Mouse (Mus musculus) central nervous system, embryonic 11.5 days (tissue): ENCODE data around the gene Arsj. TPM values are rescaled to one million over a fixed set of nuclear protein-coding genes. Genes with fewer than 3 reads are reported as not detected.

ENCODE experiments used
- polyA plus RNA-seq: library from polyadenylated mRNA; depleted of rRNA; stranded (reverse); fragments of >200 nt; gene quantifications from 2 replicates; pipeline ENCODE4 v1.2.3, GENCODE M21; 2012; rRNA removed

Gene Arsj
- polyA plus RNA-seq: 0.14 and 0.45 TPM in 2 replicates

DNA sequence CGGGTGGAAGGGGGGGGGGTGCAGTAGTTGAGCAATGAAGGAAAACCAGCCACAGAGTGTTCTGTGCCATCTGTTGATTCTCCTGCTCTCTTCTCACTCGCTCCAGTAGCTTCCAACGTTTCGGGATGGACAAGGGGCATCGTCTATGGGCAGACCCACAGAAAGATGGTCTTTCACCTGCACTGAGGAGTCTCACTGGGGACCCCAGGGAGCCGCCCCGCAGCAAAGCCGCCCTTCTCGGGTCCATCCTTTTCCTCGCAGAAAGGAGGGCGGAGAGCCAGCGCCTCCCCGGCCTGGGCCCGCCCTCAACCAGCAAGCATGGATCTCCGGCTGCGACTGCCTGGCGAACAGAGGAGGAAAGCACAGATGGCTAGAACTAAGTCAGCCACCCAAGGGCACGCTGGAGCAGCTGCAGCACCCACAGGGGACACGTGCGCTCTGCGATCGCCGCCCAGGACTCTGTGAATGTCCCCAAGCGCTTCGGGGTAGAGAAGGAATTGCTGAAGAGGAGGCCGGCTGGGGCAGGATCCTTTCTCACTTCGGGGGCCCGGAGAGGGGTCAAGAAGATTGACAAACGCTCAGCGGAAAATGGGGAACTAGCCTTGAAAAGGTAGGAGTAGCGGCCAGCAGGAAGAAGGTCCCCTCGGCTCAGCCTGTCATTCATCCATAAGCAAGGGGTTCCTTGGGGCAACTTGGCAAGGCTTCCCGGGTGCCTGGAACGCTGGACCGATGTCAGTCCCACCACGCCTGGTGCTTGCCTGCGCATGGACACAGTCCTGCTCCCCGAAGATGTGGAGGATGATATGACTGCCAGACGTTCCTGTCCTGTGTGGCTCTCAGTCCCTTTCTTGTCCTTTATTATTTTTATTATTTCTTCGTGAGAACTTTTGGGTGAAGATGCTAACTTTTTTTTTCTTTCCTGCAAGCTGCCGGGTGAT, at the start of gene Arsj:
Gene Arsj, plus strand, starts transcription at position 117 of the 938 bp plus-strand sequence.

Other genes starting within 250 kb of the Arsj start
- 11.3 and 27.4 TPM in 2 replicates for gene Camk2d, start 232.6 kb downstream of the Arsj start, polyA plus RNA-seq